Mouse (Mus musculus) spleen, adult 18-20 months (tissue): Measurements from ENCODE around the gene Gm11568.
"Not testable (repeated sequence)": the region's sequence is repeated elsewhere in the genome, so short reads cannot be mapped to it uniquely, and the experiment has no call there.

Source experiments
- DNase-seq, 2 experiments: peaks; one replicate each; pipeline ENCODE4 v3.0.0; 2022; ENCODE audit warnings: mixed read lengths in 2 of 2

The Gm11568 gene

GRCm38 (mm10) chr11:99857617-99858016 is at the start of gene Gm11568:
Gene Gm11568 (plus strand): TSS chr11:99857917.
- no peak for DNase-seq

GRCm38 (mm10) chr11:99809792-99810191 is 47.9 kb upstream of the Gm11568 start, which contains the start of gene Krtap4-13:
Gene Krtap4-13 (minus strand): TSS chr11:99809892.
- DNase-seq: not testable (repeated sequence)

GRCm38 (mm10) chr11:99815566-99815965 is 42.2 kb upstream of the Gm11568 start, which contains the start of gene Gm11564:
Gene Gm11564 (minus strand): TSS chr11:99815666.
- DNase-seq: not testable (repeated sequence)

GRCm38 (mm10) chr11:99837966-99838365 is 19.8 kb upstream of the Gm11568 start, which contains the start of gene 2300003K06Rik:
Gene 2300003K06Rik (minus strand): TSS chr11:99838066.
- no peak for DNase-seq

- DNase-seq: no peak
Measured at GRCm38 (mm10) chr11:99842185-99842584, 15.5 kb upstream of the Gm11568 start.

GRCm38 (mm10) chr11:99846746-99847145 is 11.0 kb upstream of the Gm11568 start:
- DNase-seq: no peak

- no peak for DNase-seq
Measured at GRCm38 (mm10) chr11:99851508-99851907, 6.2 kb upstream of the Gm11568 start, which contains the start of gene Krtap4-16. Gene Krtap4-16 (minus strand): TSS chr11:99851608.

GRCm38 (mm10) chr11:99854121-99854520 is 3.6 kb upstream of the Gm11568 start:
- DNase-seq: no peak

- no peak for DNase-seq
Measured at GRCm38 (mm10) chr11:99858761-99859160, 1.0 kb downstream of the Gm11568 start.

GRCm38 (mm10) chr11:99864176-99864575 is 6.5 kb downstream of the Gm11568 start, which contains the start of gene Gm11559:
Gene Gm11559 (plus strand): TSS chr11:99864476.
- DNase-seq: not testable (repeated sequence)

- not testable (repeated sequence) for DNase-seq
Measured at GRCm38 (mm10) chr11:99873089-99873488, 15.4 kb downstream of the Gm11568 start, which contains the start of gene Krtap9-1. Gene Krtap9-1 (plus strand): TSS chr11:99873389.

- DNase-seq: not testable (repeated sequence)
Measured at GRCm38 (mm10) chr11:99878887-99879286, 21.2 kb downstream of the Gm11568 start, which contains the start of gene Gm11567. Gene Gm11567 (plus strand): TSS chr11:99879187.

GRCm38 (mm10) chr11:99907620-99908019 is 49.9 kb downstream of the Gm11568 start, which contains the start of gene Krtap31-1:
Gene Krtap31-1 (plus strand): TSS chr11:99907920.
- no peak for DNase-seq
